Mouse (Mus musculus): ENCODE results near the gene Hcn1. TPM values are rescaled to one million over a fixed set of nuclear protein-coding genes. Genes with fewer than 3 reads are reported as not detected.

The Hcn1 gene
- total and polyA plus RNA-seq, 3 experiments: not detected

DNA sequence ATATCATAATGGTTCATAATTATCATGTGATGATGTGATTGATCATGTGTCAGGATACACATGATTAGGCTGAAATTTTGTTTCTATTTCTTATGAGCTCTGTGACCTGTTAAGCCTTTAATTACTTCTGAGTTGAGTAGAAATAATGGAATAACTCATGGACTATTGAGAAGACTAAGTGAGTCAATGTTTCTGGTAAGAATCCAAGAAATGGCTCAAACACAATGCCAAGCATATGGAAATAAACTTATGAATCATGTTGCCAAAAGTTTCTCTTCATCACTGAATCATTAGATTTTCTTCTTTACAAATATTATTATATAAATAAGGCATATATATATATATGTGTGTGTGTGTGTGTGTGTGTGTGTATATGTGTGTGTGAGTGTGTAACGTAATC lies 69.7 kb downstream of the Hcn1 start:
- Histone ChIP-seq H3K9ac (ENCODE audit: control insufficient read depth, low read depth, low read length, poor library complexity, severe bottlenecking) (no peak overlapping the region), H3K9me3 (replicated peaks; ENCODE audit: insufficient read depth, low read length) (no peaks in the 10 kb centered on the region), H3K4me3 (ENCODE audit: control insufficient read depth in 1 of 2, insufficient read depth in 1 of 2, low read depth in 2 of 2, low read length in 2 of 2) (no peak overlapping the region), H3K27ac (ENCODE audit: control insufficient read depth, low read depth, low read length) (no peak overlapping the region), H3K27me3 (ENCODE audit: control insufficient read depth in 1 of 2, insufficient read depth in 2 of 2, low read length in 2 of 2) (no peaks in the 10 kb centered on the region), H3K79me2 (ENCODE audit: control insufficient read depth, insufficient read depth, low read length, poor library complexity) (no peaks in the 10 kb centered on the region), H3K4me1 (ENCODE audit: control insufficient read depth in 1 of 2, insufficient read depth in 2 of 2, low read length in 2 of 2) (no peaks in the 10 kb centered on the region), H3K36me3 (ENCODE audit: control insufficient read depth in 1 of 2, insufficient read depth in 2 of 2, low read length in 2 of 2) (no peaks in the 10 kb centered on the region)
- TF ChIP-seq NRF1 (IDR thresholded peaks at IDR 0.05; ENCODE audit: insufficient read depth, low read depth, low read length, poor library complexity, severe bottlenecking): no peak
- no peak for TF ChIP-seq E2F4 (IDR thresholded peaks at IDR 0.05; ENCODE audit: borderline replicate concordance, low read depth, low read length)
- TF ChIP-seq ZMIZ1 (IDR thresholded peaks at IDR 0.05; ENCODE audit: low read depth, low read length): no peak
- TF ChIP-seq MAZ (IDR thresholded peaks at IDR 0.05; ENCODE audit: low read depth, low read length): no peak
- no peak for TF ChIP-seq MXI1 (IDR thresholded peaks at IDR 0.05; ENCODE audit: low read depth, low read length)
- TF ChIP-seq ETS1 (IDR thresholded peaks at IDR 0.05; ENCODE audit: low read depth, low read length): no peak
- no peak for TF ChIP-seq ZNF384 (IDR thresholded peaks at IDR 0.05; ENCODE audit: low read depth, low read length)
- no peak for TF ChIP-seq TCF12 (IDR thresholded peaks at IDR 0.05; ENCODE audit: low read depth, low read length)
- TF ChIP-seq ZC3H11A (IDR thresholded peaks at IDR 0.05; ENCODE audit: low read depth, low read length): no peak
- no peak for TF ChIP-seq MAFK (IDR thresholded peaks at IDR 0.05; ENCODE audit: borderline replicate concordance, low read depth, low read length)
- no peak for TF ChIP-seq ZKSCAN1 (IDR thresholded peaks at IDR 0.05; ENCODE audit: low read depth, low read length)
- TF ChIP-seq GABPA (IDR thresholded peaks at IDR 0.05; ENCODE audit: low read depth, low read length): no peak
- TF ChIP-seq UBTF (IDR thresholded peaks at IDR 0.05; ENCODE audit: borderline replicate concordance, insufficient read depth, low read depth, low read length): no peak
- DNase-seq (ENCODE audit: low read depth, low spot score): no peak

DNA sequence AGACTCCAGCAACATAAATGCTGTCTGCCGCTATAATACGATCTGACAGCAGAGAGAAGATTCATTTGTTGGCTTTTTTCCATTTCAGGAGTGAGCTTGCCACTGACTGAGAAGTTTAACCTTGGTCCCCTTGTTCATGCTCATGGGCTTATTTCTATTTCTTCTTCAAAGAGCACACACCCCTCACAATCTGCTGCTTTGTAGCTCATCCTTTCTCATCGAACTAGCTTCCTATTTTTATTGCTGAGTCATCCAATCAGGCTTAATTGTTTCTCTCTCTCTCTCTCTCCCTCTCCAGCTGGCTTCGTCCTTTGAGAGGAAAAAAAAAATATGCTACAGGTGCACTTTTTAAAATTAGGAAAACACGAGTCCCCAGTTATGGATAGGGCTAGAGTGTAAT lies 74.3 kb downstream of the Hcn1 start:
- no peak for TF ChIP-seq RAD21 (IDR thresholded peaks at IDR 0.05; ENCODE audit: low read depth, low read length)
- no peak for TF ChIP-seq CHD1 (IDR thresholded peaks at IDR 0.05; ENCODE audit: low read depth, low read length)
- no peak for TF ChIP-seq BHLHE40 (IDR thresholded peaks at IDR 0.05; ENCODE audit: borderline replicate concordance, low read depth, low read length)
- no peak for TF ChIP-seq MYB (IDR thresholded peaks at IDR 0.05; ENCODE audit: low read depth, low read length)
- TF ChIP-seq EP300 (IDR thresholded peaks at IDR 0.05; ENCODE audit: low read depth in 1 of 2, low read length in 2 of 2): no peak
- TF ChIP-seq TAL1 (IDR thresholded peaks at IDR 0.05; ENCODE audit: low read length): no peak
- no peak overlapping the region for H3K9ac ChIP-seq (ENCODE audit: control insufficient read depth, low read depth, low read length, poor library complexity, severe bottlenecking)
- DNase-seq (ENCODE audit: low read depth, low spot score): no peak
- H3K79me2 ChIP-seq (ENCODE audit: control insufficient read depth, insufficient read depth, low read length, poor library complexity): no peaks in the 10 kb centered on the region
- H3K27ac ChIP-seq (ENCODE audit: control insufficient read depth, low read depth, low read length): no peak overlapping the region
- H3K4me1 ChIP-seq (ENCODE audit: control insufficient read depth in 1 of 2, insufficient read depth in 2 of 2, low read length in 2 of 2): no peaks in the 10 kb centered on the region
- H3K27me3 ChIP-seq (ENCODE audit: control insufficient read depth in 1 of 2, insufficient read depth in 2 of 2, low read length in 2 of 2): no peaks in the 10 kb centered on the region
- no peak overlapping the region for H3K4me3 ChIP-seq (ENCODE audit: control insufficient read depth in 1 of 2, insufficient read depth in 1 of 2, low read depth in 2 of 2, low read length in 2 of 2)
- H3K36me3 ChIP-seq (ENCODE audit: control insufficient read depth in 1 of 2, insufficient read depth in 2 of 2, low read length in 2 of 2): no peaks in the 10 kb centered on the region
- no peaks in the 10 kb centered on the region for H3K9me3 ChIP-seq (replicated peaks; ENCODE audit: insufficient read depth, low read length)
